Mouse (Mus musculus) T-helper 17 cell (primary cell): Measurements from ENCODE around the gene Gna13.

ENCODE experiments used
- in situ Hi-C, 2 experiments: fragments of 300-600 bp; cut with MboI, MseI; formaldehyde crosslinking; loops; 1 replicate in 1 of 2; 2 replicates in 1 of 2; pipeline ENCODE4 v1.15.1; 2025; ENCODE audit warnings: high pct_unique_total_duplicates in 2 of 2

Gene Gna13

DNA sequence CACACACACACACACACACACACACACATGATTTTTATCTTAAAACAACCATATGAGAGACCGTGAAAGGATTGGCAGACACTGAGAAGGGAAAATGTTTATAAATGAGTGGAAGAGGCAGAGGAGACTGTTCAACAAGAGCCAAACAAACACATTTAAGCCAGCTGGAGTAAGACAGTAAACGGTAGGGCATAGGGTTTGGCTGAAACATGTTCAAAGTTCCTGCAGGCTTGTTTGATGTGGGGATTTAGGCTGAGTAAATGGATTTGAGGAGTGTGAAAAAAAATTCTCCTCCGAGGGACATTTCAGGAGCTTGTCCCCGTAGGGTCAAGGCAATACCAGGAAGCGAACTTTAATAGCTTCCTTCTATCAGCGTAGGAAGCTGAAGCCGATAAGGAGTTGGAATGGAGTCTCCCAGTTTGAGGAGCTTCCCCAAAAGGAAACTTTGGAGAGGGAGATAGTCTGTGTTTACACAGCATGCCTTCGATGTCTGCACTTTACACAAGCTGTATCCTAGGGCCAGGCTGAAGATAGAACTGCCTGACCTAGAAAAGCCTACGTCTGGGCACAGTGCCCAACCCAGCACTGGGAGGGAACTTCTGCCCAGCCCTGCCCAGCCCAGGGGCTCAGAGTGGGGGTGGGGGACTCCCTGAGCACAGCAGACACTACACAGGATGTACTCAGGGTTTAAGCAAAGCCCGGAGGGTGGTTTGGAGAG, 15.2 kb upstream of the Gna13 start:
- in situ Hi-C loops, result loop anchor here in 1 of 2 experiments (10.0 kb wide), 1 partner anchor 947 kb away; no protein-coding TSS in a partner anchor

DNA sequence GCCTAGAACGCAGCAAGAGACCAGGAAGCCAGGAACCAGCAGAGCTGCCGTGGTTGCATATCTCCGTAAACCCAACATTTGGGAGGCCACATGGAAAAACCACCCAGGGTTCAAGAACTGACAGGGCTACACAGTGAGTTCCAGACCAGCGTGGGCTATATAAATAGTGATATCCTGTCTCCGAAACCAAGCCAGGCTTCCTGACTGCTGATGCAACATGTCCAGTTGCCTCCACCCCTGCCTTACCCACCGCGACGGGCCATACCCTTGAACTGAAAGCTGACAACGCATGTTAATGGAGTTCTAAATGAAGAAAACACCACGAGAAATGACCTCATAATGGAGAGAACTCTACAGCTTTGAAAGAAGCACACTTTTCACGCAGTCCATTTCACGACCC, 14.2 kb upstream of the Gna13 start:
- in situ Hi-C loops, result loop anchor here in 1 of 2 experiments (10.0 kb wide), 1 partner anchor 946 kb away; no protein-coding TSS in a partner anchor

DNA sequence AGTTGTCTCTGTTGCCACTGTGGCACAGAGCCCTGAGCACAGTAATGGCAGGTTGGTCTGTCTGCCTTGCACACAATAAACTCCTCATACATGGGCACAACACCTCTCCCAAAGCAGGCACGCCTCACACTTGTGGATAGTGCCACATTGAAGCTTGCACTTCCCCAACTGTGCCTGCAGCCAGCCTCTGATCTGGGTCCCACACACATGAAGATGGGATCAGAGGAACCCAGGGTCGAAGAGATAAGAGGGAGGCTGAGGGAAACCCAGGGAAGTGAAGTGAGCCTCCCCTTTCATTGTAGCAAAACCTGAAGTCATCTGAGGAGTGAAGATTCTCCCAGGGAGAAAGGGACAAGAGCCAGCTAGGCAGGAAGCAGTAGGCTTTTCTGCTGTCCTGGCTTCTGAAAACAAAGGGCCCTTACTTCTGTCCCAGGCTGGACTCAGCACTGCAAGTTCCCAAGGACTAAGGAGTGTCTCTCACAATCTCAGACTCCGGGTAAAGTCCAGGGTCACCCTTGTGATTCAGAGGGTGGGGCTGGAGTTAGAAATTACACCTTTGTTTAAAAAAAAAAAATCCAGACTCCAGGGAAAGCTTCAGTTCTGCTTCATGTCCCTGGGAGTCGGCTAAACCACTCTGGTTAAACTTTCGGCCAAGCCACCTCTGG, 12.8 kb upstream of the Gna13 start:
- in situ Hi-C loops, result loop anchor here (10.0 to 25.0 kb wide), 4 partner anchors 945 to 1912 kb away; no protein-coding TSS in a partner anchor

DNA sequence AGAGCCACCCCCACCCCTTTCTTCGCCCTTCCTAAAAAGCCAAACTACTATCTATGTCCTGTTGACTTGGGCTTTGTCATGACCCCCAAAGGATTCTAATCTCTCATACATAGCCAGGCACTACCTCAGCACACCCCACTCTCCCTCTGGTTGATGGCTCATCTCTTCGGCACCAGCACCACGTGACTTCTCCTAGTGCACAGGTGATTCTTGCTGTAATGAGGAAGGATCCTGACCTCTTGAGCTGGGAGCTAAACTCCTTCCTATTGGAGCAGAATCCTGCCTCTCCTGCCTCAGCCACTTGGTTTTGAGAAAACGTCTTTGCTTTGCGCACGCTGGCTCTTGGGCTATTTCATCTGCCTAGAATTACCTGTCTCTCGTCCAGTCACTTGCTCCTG, 12.3 kb upstream of the Gna13 start:
- in situ Hi-C loops, result loop anchor here (10.0 to 25.0 kb wide), 3 partner anchors 1062 to 1913 kb away; no protein-coding TSS in a partner anchor

DNA sequence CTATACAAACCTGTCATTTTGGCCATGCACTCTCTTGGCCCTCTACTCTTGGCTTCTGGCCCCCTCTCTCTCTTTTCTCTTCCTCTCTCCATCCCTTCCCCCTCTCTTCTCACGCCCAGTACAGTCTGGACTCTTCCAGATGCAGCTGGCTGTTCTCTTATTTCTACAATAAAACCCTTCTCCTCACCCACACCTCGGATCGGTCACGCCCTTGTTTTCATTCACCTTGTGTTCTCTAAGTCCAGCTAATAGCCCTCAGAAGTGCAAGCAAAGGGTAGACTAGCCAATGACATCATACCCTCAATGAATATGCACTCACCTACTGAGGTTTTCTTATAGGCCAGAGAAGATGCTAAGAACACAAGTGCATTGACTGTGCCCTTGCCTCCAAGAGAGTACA, 11.1 kb upstream of the Gna13 start:
- in situ Hi-C loops, result loop anchor here (10.0 to 25.0 kb wide), 3 partner anchors 1061 to 1914 kb away; no protein-coding TSS in a partner anchor

DNA sequence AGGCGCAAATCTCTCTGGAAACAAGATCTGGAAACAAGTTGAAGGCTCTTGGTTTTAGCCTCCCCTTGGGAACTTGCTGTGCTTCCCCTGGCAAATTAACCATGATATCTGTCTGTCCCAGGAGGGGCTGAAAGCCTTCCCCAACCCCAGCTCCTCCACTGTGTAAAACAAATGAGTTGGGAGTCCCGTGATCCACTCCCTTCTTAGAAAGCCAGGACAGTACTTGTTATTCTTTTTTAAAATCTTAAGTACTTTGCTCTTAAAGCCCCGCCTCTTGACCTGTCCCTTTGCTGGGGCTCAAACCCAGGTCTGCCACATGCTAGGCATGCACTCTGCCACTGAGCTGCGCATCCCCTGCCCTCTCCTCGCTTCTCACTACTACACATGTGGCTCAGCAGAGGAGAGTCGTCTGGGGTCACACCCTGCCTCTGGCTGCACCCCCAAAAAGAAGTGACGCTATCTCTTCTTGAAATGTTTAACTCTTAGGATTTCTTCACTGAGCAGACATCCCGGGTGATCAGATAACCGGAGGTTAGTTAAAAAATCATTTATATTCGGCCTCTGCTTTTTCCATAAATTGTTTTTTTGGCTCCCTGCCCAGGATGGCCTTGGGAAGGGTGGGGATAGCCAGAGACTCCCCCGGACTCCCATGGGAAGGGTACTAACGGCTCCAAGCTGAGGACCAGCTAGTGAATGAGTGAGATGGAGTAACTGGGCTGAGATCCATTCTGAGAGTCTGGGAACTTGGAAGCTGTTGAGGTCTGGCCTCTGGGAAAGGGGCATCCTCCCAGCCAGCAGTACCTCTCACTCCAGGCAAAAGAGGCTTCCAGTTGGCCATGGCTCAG, 9.0 kb upstream of the Gna13 start:
- in situ Hi-C loops, result loop anchor here (10.0 to 25.0 kb wide), 3 partner anchors 1059 to 1916 kb away; no protein-coding TSS in a partner anchor

DNA sequence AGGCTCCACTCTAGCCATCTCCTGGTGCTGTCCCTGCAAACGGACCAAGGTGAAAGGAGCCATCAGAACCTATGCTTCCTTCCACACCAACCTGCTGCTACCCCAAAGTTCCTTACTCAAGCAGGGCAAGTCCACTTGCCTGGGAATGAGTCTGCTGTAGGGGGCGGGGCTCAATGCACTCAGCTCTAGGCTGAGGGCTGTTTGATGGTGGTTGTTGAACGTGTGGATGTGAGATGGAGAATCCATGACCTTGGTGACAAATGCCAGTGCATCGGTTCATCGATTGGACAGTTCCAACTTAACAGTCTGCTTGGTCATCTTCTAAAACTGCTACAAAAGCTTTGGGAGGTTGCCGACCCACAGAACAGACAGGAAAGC, 8.4 kb upstream of the Gna13 start:
- in situ Hi-C loops, result loop anchor here (10.0 to 25.0 kb wide), 3 partner anchors 1058 to 1917 kb away; no protein-coding TSS in a partner anchor

DNA sequence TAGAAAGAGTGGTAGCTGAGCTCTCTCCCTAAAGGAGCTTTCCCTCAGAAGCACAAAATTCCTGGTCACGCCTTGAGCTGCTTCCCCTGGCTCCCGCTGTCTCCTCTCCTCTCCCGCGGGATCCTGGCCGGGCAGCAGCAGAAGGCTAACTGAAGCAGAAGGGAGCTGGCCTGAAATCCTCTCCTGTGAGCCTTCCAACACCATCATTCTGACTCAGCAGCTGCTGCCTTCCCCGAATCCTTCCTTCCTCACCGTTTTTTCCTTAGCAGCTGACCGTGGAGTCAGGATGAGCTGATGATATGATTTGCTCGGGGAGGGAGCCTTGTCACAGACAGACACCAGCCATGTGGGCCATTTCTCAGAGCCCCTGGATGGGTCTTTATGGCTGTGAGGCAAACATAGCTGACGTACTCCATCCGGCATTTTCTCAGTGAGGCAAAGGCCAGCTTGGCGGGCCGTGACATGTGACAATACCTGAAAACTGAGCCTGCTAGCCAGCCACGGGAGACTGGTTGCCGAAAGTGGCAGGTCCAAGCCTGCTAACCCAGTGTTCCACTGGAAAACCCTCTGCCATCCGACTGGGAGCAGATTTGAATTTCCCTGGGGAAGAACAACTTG, 6.8 kb upstream of the Gna13 start:
- in situ Hi-C loops, result loop anchor here (5.0 to 25.0 kb wide), 4 partner anchors 71 to 1919 kb away; partner anchors contain the start of gene Amz2 (in 1 of the 2)

DNA sequence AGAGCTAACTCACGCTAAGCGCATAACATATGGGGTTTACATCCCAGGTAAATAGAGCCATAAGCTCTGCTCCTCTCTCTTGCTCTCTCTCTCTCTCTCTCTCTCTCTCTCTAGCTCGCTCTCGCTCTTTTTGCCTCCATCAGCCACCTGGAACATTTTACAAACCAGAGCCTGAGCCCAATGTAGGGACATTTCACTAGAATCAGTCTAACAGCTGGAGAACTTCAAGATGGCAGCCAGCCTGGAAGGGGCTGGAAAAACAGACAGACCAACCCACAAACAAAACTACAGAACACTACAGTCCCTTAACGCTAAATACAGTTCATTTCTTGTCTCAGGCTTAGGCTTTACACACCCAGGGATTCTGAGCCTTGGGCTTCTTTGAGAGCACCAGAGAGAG, 5.5 kb upstream of the Gna13 start:
- in situ Hi-C loops, result loop anchor here (5.0 to 25.0 kb wide), 4 partner anchors 70 to 1920 kb away; partner anchors contain the start of gene Amz2 (in 1 of the 2)

DNA sequence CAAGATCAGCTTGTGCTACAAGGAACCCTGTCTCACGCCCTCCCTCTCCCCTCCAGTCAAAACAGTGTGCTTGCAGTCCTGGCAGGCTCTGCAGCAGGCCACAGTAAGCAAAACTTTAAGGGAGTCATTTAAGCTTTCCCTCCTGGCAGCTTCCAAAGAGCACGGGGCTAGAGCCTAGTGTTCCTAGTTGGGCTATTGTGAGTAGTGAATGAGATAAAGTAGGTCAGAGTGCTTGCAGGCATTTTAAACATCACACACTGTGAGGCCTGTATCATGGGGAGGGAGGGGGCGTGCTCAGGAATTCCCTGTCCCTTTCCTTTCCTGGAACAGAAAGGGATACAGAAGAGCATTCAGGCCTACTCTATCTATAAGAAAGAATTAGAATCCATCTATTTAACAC, 4.1 kb upstream of the Gna13 start:
- in situ Hi-C loops, result loop anchor here (5.0 to 25.0 kb wide), 4 partner anchors 69 to 1921 kb away; partner anchors contain the start of gene Amz2 (in 1 of the 2)

DNA sequence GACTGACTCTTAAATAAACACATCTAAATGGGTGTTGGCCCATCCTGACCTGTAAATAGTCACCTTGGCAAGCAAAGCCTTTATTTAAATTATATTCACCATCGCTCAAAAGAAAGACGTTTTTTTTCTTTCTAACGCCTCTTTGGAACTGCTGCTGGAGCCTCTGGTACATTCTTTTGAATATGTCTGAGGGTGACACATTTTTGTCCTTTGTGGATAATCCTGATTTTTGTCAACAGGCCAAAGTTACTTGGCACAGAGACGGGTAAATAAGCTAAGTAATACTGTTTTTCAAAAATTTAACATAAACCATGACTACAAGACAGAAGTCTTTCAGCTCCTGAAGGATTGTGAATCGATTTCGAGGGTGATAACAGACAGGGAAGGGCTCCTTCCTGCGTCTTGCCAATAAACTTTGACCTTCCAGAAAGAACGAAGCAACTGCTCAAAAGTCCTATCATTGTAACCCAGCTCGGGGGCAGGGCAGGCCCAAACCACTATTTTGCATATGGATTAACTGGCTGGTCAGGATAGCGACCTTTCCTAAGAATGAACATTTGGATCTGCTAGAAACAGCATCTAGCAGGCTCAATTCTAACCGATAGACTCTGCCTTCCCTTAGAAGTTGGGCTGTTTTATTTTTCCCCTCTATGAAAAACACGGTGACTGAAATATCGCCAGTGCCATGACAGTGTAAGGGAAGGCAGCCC, 3.4 kb upstream of the Gna13 start:
- in situ Hi-C loops, result loop anchor here (5.0 to 25.0 kb wide), 4 partner anchors 68 to 1922 kb away; partner anchors contain the start of gene Amz2 (in 1 of the 2)

DNA sequence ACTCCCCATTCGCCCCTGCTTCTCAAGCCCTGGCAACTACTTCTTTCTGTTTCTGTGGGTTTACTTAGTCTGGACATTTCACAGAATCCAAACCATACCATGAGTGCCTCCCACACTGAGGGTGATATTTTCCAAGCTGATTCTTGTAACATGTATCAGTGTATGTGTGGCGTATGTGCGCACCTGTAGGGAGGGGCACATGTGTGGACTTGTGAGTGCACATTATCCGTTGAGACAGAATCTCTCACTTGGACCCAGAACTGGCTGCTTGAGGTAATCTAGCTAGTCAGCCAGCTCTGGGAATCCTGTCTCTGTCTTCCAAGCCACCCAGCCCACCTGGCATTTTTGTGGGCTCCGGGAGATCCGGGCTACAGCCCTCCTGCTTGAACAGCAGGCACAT, 2.5 kb upstream of the Gna13 start:
- in situ Hi-C loops, result loop anchor here (5.0 to 25.0 kb wide), 3 partner anchors 43 to 1923 kb away; no protein-coding TSS in a partner anchor

DNA sequence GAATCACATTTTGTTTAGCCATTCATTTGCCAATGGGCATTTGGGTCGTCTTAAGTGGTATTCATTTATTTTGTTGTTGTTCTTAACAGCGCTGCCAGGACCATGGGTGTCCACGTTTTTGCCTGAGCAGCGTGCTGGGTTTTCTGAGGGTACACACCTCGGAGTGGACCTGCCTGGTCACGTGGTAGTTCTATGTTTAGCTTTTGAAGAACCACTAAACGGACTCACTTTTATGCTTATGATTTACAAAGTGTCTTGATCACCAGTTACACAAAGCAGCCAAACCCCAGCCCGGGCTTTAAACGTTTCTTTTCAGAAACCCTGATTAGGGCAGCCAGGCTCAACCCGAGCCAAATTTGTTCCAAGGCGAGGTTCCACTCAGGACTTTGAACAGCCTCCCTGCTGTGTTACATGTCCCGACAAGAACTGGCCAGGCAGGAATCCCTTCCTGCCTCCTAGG, 2.0 kb upstream of the Gna13 start:
- in situ Hi-C loops, result loop anchor here (5.0 to 25.0 kb wide), 3 partner anchors 43 to 1923 kb away; no protein-coding TSS in a partner anchor

DNA sequence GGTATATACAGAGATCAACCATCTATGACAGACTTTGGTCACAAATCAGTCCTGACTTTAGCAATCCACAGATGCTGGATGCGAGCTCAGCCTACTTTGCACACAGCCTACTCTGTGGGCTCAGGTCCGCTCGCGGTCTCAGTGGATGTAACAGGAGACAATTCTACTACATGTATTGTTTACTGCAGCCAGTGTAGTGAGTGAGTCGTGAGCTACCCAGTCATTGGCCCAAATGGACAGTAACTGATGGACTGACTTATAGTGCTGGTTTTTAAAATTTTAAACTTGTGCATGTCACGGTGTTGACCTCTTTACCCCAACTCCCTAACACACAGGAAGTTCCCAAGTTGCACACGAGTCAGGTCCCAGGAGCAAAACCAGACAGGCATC, 1.4 kb upstream of the Gna13 start:
- in situ Hi-C loops, result loop anchor here (5.0 to 25.0 kb wide), 3 partner anchors 44 to 1924 kb away; no protein-coding TSS in a partner anchor

DNA sequence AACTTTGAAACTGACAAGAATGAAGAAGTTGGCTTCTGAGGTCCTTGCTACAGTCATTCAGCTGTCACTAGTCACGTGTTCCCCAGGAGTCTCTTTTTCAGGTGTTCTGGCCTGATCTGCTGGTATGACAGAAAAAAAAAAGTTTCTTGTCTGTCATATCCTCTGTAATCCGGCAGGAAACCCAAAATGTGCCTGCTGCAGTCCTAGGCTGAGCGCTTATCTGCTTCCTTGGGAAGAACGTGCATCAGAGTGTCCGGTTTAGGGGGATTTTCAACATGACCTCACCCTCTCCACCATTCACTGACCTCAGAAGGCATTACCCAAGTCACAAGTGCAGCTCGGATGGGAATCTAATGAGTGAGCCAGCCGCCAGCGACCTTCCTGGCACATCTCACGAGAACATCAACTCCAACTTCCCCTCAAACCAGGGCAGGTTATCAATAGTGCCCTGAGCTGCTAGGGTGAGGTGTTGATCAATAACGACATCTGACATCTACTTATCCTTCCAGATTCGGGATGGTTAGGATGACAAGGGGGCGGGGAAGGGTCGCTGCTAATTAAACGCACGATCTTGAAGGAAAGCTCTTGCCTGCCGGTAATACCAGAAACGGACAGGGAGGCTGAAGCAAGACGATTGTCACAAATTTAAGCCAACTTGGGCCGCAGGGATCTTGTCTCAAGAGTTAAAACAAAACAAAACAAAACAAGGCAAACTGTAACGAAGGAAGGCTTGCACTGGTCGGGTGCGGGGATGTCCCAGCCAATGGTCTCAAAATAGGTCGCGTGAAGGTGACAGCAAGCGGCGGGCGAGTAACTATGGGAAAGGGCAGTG, 784 bp upstream of the Gna13 start:
- in situ Hi-C loops, result loop anchor here (5.0 to 25.0 kb wide), 3 partner anchors 45 to 1925 kb away; no protein-coding TSS in a partner anchor

DNA sequence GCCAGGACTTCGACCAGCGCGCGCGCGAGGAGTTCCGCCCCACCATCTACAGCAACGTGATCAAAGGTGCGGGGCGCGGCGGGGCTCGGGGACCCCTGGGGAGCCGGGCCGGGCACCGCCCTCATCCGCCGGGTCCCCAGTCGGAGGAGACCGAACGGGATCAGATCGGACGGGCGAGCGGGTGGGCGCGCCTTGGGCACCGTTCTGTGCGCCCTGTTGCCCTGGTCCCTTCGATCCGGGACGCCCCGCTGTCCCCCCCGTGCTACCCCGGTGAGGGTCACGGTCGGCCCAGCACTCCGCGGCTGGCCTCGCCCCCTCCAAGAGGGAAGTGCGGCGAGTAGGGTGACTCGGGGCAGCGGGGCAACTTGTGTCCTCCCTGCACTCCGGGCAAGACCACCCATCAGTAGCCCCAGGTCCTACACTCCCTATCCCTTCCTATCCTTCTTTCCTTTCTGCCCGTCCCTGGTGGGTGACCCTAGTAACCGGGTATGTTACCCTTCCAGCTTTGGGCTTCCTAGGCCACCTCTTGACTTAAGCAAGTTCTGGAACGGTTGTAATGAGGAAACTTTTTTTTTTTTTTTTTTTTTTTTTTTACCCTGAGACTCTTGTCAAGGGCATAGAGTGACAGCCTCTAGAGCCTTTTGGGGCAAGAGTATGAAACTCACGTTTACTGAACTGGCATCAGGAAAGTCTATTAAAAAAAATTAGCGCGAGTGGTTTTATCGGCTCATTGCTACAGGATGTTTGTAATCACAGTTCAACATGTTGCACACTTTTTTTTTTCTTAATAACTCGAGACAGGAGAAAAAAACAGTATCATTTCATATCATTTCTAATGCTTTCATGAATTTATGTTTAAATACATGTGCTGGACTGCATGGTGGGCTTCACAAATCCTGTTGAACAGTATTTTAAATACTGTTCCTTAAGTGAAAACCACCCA, 831 bp downstream of the Gna13 start:
- in situ Hi-C loops, result loop anchor here (5.0 to 25.0 kb wide), 3 partner anchors 46 to 1926 kb away; no protein-coding TSS in a partner anchor

DNA sequence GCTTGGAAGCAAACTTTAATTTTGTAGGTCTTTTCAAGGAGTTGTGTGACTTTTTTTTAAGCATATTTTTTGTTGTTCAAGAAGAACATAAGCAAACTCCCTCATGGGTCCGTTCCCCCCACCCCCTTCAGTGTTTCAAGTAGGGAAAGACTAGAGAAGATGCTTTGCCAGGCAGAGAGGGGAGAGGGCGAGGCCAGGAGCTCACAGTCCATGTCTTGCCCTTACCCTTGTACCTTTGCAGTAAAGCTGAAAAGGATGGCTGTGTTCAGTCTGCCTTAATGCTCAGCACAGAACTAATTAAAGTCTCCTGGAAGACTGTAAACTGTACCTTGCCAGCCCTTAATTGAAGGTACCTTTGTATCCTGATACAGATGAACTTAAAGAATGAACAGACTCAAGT, 1.7 kb downstream of the Gna13 start:
- in situ Hi-C loops, result loop anchor here (5.0 to 25.0 kb wide), 3 partner anchors 47 to 1927 kb away; no protein-coding TSS in a partner anchor
